Mouse (Mus musculus) testis, adult 2 months (tissue): Measurements from ENCODE around the gene Ino80.

Experiments used
- CTCF ChIP-seq: fragments of 200-500 bp; IDR thresholded peaks from 2 replicates; pipeline ENCODE4 v1.5.1; 2012; ENCODE audit warnings: low read depth, mild to moderate bottlenecking, inconsistent platforms, low read length, moderate library complexity; ENCODE audit not compliant: control insufficient read depth, insufficient read depth, insufficient replicate concordance
- POLR2A ChIP-seq: fragments of 200-500 bp; IDR thresholded peaks from 2 replicates; pipeline ENCODE4 v1.6.1; 2012; ENCODE audit warnings: low read depth, mild to moderate bottlenecking, inconsistent platforms, low read length, moderate library complexity; ENCODE audit not compliant: control insufficient read depth

GRCm38 (mm10) chr2:119482307-119482706 lies 4.8 kb upstream of the Ino80 start:
- TF ChIP-seq POLR2A = no peak
- no peak for TF ChIP-seq CTCF
